Mouse (Mus musculus) C2C12 (cell line): ENCODE results near the gene Blnk. TPM values are rescaled to one million over a fixed set of nuclear protein-coding genes. Genes with fewer than 3 reads are reported as not detected.
A peak's percentile ranks its signal among the peaks of the same experiment; 100 is the strongest.

ENCODE experiments used
- H3K27me3 ChIP-seq: one replicate; pipeline ENCODE4 v1.6.1; 2011; ENCODE audit not compliant: control insufficient read depth, insufficient read depth, insufficient read length
- H3K36me3 ChIP-seq: one replicate; pipeline ENCODE4 v1.6.1; 2011; ENCODE audit not compliant: control insufficient read depth, insufficient read depth
- H3K4me3 ChIP-seq: one replicate; pipeline ENCODE4 v1.5.1; 2011; ENCODE audit warnings: mild to moderate bottlenecking, control low read depth; ENCODE audit not compliant: poor library complexity, insufficient read depth, severe bottlenecking
- H3K79me2 ChIP-seq: one replicate; pipeline ENCODE4 v1.6.1; 2011; ENCODE audit not compliant: control insufficient read depth, insufficient read depth
- H3K79me3 ChIP-seq: one replicate; pipeline ENCODE4 v1.6.1; 2011; ENCODE audit warnings: low read depth, control low read depth
- H3ac ChIP-seq: one replicate; pipeline ENCODE3; 2011; ENCODE audit warnings: low read depth; ENCODE audit not compliant: control insufficient read depth, insufficient read length
- CEBPB ChIP-seq: IDR thresholded peaks from one replicate; pipeline ENCODE4 v1.6.1; 2011; ENCODE audit warnings: low read depth, mild to moderate bottlenecking, control low read depth, moderate library complexity
- CTCF ChIP-seq: IDR thresholded peaks from one replicate; pipeline ENCODE4 v1.5.1; 2011; ENCODE audit not compliant: control insufficient read depth, insufficient read depth, insufficient read length
- FOSL1 ChIP-seq: IDR thresholded peaks from one replicate; pipeline ENCODE4 v1.8.0; 2011; ENCODE audit warnings: mild to moderate bottlenecking, low read length; ENCODE audit not compliant: poor library complexity, insufficient read depth, severe bottlenecking
- MAX ChIP-seq: IDR thresholded peaks from one replicate; pipeline ENCODE4 v1.6.1; 2011; ENCODE audit warnings: mild to moderate bottlenecking, control low read depth
- MYOD1 ChIP-seq: IDR thresholded peaks from one replicate; pipeline ENCODE4 v1.6.1; 2011; ENCODE audit warnings: low read depth; ENCODE audit not compliant: control insufficient read depth, insufficient read length
- MYOG ChIP-seq: IDR thresholded peaks from one replicate; pipeline ENCODE4 v1.6.1; 2011; ENCODE audit not compliant: control insufficient read depth, insufficient read length; ENCODE audit errors: extremely low read depth
- USF1 ChIP-seq: IDR thresholded peaks from one replicate; pipeline ENCODE4 v1.6.1; 2011; ENCODE audit warnings: low read depth, mild to moderate bottlenecking, control low read depth, moderate library complexity
- polyA plus RNA-seq: library from polyadenylated mRNA; unstranded; fragments of >200 nt; fragmentation: generic; extraction: Trizol; gene quantifications from one replicate; pipeline ENCODE4 v1.2.1, GENCODE M21; 2012; ENCODE audit warnings: missing spikeins

Blnk gene
- polyA plus RNA-seq, 1 experiment, result 6.5 TPM

DNA sequence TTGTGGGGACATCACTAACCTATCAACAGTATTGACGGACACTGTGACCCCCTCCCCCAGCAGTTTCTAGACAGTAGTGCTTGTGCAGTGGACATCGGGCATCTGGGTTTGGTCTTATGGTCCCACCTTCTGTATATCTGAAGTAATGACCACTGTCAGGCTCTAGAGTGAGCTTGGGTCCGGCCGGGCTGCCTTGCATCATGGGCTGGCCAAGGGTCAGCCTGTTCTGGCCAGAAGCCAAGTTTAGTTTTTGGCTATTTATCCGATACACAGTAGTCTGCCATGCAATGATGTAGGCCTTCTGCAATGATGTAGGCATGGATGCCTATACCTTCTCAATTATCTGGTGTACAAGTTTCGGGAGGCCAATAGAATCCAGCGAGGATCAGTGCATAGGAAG lies 50.8 kb downstream of the Blnk start:
- Histone ChIP-seq H3ac (no peak overlapping the region), H3K36me3 (peaks cover 8% of the 10 kb centered on the region), H3K4me3 (no peak overlapping the region), H3K79me2 (no peaks in the 10 kb centered on the region), H3K27me3 (no peaks in the 10 kb centered on the region), H3K79me3 (no peaks in the 10 kb centered on the region)
- TF ChIP-seq USF1, result no peak
- TF ChIP-seq CEBPB, result no peak
- TF ChIP-seq FOSL1, result no peak
- TF ChIP-seq MYOG, result no peak
- TF ChIP-seq MAX, result no peak
- no peak for TF ChIP-seq CTCF
- no peak for TF ChIP-seq MYOD1

DNA sequence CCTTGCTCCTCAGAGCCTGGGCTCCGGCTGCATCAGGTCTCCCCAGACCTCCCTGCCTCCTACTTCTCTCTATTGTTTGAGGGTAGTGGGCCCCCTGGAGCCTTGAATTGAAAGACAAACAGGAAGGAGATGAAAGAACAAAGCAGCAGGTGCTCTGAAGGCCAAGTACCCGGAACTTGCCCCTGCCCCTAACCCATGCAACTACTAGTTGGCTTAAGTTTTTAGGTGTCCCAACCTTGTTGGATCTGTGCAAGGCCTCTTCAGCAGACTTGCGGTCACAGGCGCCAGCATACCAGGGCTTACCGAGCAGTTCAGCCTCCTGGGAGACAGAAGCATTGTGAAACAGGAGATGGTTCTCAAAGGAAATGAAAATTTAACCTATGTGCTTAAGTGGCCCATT lies 58.3 kb downstream of the Blnk start:
- Histone ChIP-seq H3ac (no peak overlapping the region), H3K36me3 (peaks cover 16% of the 10 kb centered on the region), H3K79me2 (no peaks in the 10 kb centered on the region), H3K4me3 (no peak overlapping the region), H3K27me3 (no peaks in the 10 kb centered on the region), H3K79me3 (no peaks in the 10 kb centered on the region)
- TF ChIP-seq CTCF (no peak), CEBPB (no peak), MYOD1 (no peak), USF1 (no peak), MAX (no peak), FOSL1 (no peak), MYOG (no peak)

DNA sequence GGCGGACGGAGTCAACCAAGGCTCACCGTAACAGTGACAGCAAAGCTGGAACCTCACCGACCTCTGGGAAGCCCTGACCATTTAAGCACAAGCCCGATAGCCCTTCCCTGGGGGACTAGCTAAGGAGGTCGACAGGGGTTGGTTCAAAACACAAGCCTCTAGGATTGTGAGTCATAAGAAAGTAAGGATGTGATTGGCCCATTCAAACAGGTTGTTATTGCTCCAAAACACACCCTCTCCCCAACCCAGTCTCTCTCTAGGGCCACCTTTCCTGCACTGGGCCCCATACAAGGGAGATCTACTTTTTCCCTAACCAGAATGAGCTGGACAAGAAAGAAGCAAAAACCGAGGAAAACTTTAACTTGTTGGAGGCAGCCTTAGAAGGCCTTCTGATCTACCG lies 59.0 kb downstream of the Blnk start:
- peaks cover 16% of the 10 kb centered on the region for H3K36me3 ChIP-seq
- H3K79me3 ChIP-seq, result no peaks in the 10 kb centered on the region
- TF ChIP-seq MYOD1, result no peak
- H3K27me3 ChIP-seq, result no peaks in the 10 kb centered on the region
- no peak overlapping the region for H3K4me3 ChIP-seq
- H3K79me2 ChIP-seq, result no peaks in the 10 kb centered on the region
- no peak overlapping the region for H3ac ChIP-seq

DNA sequence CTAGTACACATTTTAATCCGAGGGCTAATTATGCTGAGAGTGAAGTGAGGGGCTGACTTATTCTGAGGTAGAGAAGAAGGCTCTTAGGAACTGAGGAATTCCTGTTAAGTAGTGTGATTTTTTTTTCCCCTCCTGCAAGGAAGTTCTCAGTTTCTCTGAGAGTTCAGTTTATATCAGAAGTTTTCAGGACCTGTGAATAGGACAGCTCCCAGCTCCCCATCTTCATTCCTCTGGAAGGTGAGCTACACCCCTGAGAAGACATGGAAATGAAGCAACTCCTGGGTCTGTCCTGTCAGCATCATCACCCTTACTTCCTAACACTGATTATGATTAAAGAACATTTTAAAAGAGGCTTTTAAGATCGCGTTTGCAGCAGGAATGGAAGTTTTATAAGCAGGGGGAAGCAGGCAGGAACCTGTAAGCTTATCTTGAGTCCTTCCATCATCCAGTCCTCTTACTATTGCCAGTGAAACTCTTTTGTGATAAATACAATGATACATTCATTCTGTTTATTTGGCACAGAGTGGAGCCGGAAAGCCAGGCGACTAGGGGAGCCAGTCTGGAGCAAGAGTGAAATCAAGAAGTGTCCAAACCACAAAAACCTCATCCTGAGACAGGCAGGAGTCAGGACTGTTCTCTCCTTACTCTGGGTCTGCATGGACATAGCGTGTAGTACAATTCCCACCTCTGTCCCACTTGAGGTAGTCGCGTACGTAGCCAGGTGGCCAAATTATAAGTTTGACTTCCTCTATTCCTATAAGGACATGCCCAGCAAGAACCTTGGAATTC lies 62.6 kb downstream of the Blnk start:
- no peaks in the 10 kb centered on the region for H3K27me3 ChIP-seq
- TF ChIP-seq CEBPB (no peak), MYOG (no peak), FOSL1 (no peak), CTCF (no peak), USF1 (no peak), MYOD1 (no peak), MAX (no peak)
- no peak overlapping the region for H3ac ChIP-seq
- H3K36me3 ChIP-seq, result peaks cover 8% of the 10 kb centered on the region
- no peak overlapping the region for H3K4me3 ChIP-seq
- H3K79me2 ChIP-seq, result no peaks in the 10 kb centered on the region
- no peaks in the 10 kb centered on the region for H3K79me3 ChIP-seq

DNA sequence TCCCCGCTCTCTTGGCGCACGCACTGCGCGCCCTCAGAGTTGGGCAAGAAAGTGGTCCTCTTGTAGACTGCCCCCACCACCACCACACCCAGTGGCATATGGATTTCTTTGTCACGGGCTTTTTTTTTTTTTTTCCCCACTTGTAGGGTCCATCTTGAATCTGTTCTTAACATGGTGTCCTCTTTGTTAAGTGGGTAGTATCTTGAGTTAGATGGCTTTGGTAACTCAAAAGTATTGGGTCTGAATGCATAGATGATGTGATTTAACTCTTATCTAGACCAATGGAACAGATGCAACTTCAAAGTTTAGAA lies 99.0 kb downstream of the Blnk start:
- no peak for TF ChIP-seq FOSL1
- TF ChIP-seq MYOD1, result no peak
- TF ChIP-seq MAX, result no peak
- Histone ChIP-seq H3ac (peak overlapping the region; percentile 62), H3K79me3 (no peaks in the 10 kb centered on the region), H3K79me2 (no peaks in the 10 kb centered on the region), H3K36me3 (no peaks in the 10 kb centered on the region), H3K4me3 (peak overlapping the region; percentile 34), H3K27me3 (no peaks in the 10 kb centered on the region)
